Mouse (Mus musculus): Measurements from ENCODE around the gene Klhl40. TPM values are rescaled to one million over a fixed set of nuclear protein-coding genes. Genes with fewer than 3 reads are reported as not detected.

The Klhl40 gene
- polyA plus RNA-seq, 1 experiment: not detected

DNA sequence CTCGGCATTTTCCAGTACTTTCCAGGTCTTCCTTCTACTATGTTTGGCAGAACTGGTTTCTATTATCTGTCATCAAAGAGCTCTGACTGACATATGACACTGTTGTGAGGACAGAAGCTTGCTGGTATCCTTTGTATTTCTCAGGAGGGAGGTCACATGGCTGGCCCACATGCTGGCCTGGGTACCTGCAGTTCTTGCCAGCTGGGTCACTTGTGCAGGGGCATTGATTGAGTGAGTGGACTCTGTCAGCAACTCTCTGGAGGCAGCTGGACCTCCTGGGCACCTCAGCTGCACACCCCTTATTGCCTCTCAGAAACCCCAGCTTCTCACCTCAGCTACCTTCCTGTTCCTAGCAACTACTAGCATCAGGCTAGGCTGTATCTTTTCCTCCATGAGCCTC lies 30.1 kb downstream of the Klhl40 start:
- TF ChIP-seq GATA1 (IDR thresholded peaks at IDR 0.05; ENCODE audit: low read length): no peak

DNA sequence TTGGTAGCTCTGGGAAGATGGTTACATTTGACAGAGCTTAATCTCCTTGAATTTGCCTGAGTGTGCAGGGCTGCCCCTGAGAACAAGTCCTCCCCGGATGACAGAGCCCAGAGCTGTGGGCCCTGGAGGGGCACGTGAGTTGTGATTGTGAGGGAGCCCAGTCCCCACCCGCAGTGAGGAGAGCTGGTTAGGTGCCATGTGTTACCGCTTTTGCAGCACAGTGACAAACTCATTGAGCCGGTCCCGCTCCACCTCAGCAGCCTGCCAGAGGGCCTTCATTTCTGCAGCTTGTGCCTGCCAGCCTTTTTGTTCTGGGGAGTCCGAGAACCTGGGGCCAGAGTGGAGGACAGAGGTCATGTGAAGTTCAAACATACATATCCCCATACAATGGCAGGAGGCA lies 30.5 kb downstream of the Klhl40 start:
- TF ChIP-seq GATA1 (IDR thresholded peaks at IDR 0.05; ENCODE audit: low read length): no peak

DNA sequence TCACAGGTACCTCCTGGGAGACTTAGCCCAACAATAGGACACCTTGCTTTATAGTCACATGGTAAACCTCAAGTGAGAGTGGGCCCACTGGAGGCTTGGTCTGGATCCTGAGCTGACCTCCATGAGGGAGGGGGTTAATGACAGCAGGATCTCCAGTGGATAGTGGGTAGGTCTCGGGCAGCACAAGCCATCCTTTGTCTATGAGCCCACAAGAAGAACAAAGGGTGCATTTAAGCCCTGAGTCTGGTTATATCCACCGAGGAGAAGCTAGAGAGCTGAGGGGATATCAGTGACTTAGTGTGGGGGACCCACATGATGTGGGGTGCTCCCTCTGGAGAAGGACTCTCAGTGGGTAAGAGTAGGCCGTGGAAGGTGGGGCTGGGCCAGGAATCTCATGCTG lies 31.1 kb downstream of the Klhl40 start:
- TF ChIP-seq GATA1 (IDR thresholded peaks at IDR 0.05; ENCODE audit: low read length): no peak

DNA sequence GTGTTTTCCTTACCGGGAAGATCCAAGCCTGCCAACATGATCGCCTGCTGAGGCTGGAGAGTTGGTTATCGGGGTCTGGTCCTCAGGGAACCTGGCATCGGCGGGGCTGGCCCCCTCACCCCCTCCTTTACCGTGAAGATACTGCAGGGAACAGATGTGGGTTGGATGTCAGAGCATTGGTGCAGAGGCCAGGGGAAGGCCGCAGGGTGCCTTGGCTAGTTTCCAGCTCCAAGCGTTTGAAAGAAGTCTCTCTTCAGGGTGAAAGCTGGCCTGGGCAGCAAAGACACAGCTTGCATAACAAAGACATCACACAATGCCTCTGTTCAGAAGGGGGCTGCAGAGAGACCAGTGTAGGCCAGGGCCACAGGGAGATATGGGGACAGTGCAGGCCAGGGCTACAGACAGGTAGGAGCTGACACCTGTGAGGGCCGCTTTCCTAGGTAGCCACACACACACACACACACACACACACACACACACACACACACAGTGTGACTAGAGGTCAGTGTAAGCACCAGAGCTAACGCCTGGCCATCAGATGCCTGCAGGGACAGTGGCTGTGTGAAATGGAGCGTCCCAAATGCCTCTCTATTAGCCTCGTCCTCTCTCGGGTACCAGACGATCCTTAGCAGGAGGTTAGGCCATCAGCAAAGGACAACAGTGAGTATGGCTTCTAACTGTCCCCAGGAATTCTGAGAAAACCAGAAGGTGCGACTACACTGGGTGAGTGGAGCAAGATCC lies 32.8 kb downstream of the Klhl40 start:
- TF ChIP-seq GATA1 (IDR thresholded peaks at IDR 0.05; ENCODE audit: low read length): no peak

DNA sequence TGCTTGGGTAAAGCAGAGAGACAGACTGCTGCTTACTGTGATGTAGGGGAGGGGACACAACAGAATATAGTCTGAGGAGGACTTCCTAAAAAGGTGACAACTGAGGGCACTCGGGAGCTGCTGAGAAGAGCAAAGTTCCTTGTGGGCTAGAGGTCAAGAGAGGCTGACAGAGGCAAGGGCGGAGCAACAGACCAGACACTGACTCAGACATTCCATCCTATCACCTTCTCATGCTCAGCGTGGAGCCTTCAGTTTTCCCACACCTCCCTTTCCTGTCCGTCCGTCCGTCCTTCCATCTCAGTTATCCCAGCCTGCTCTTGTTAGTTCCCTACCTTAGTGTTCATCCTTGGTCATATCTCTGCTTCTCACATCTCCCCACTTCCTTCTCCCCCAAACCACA lies 37.8 kb downstream of the Klhl40 start:
- TF ChIP-seq GATA1 (IDR thresholded peaks at IDR 0.05; ENCODE audit: low read length): no peak

DNA sequence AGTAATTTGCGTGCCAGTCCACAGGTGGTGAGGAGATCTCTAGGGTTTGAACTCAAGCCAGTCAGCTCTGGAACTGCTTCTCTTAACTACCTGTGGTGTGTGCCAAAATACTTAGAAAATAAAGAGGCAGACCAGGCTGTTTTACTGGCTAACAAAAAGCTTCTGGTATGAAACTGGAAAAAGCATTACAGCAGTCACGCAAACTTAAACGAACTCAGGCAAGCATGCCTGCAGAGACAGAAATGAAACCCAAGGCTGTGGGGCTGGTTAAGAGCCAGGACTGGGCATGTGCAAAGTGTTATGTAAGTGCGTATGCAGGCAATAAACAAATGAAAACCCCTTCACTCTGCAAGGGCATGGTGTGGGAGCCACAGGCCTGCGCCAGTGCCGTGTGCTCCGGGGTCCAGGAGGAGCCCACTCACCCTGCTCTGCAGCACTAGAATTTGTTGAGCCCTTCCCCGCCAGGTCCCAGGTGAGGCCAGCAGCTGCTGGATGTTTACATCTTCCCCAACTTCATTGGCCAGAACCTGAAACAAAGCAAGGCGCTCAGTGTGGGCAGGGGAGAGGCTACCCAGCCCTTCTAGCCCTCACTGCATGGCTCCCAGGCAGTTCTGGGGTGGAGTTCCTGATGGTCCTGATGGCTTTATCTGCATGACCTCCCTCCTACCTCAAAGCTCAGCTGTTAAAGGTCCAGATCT lies 41.8 kb downstream of the Klhl40 start:
- TF ChIP-seq GATA1 (IDR thresholded peaks at IDR 0.05; ENCODE audit: low read length): no peak

DNA sequence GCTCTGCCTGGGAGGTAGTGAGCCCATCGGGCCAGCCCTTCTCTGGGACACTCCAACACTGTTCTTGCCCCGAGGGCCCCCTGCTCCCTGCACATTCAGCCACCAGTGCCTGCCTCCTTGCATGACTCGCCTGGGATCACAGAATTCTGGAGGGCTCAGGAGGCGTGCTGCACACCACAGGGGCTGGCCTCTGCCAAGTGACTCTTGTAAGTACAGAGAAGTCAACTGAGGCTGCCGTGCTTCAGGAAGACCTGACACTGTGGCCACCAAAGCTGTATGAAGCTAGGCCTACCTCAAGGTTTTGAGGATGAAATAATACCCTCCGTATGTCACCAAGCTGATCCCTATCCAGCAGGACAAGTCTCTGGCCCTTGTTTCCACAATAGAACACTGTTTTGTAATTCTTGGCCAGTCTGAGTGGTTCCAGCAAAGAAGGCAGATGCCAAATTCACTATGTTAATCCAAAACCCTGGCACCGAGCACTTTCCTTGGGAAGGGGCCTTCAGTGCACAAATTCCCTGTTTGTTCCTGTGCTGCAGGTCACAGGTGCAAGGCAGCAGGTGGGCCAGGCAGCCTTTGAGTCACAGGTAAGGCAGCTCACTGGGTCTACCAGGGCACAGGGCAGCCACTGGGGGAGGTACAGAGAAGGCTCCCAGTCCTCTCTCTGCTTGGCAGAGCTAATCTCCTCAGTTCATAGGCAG lies 42.5 kb downstream of the Klhl40 start:
- no peak for TF ChIP-seq GATA1 (IDR thresholded peaks at IDR 0.05; ENCODE audit: low read length)

DNA sequence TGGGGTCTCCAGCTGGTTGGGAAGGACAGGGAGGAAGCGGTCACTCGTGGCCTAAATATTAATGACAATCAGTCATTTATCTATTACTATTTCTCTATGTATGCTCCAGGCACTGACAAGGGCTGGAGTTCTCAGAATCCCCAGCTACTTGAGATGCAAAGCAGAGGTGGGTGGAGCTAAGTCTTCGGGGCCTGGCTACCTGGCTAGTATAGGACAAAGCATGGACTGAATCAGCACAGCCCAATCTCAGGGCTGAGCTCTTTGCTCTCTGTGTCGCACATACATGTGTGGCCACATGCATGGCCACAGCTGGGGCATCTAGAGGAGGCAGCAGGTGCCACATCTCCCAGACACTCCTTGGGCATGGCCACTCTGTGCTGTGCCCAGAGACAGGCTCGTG lies 43.4 kb downstream of the Klhl40 start:
- no peak for TF ChIP-seq GATA1 (IDR thresholded peaks at IDR 0.05; ENCODE audit: low read length)

DNA sequence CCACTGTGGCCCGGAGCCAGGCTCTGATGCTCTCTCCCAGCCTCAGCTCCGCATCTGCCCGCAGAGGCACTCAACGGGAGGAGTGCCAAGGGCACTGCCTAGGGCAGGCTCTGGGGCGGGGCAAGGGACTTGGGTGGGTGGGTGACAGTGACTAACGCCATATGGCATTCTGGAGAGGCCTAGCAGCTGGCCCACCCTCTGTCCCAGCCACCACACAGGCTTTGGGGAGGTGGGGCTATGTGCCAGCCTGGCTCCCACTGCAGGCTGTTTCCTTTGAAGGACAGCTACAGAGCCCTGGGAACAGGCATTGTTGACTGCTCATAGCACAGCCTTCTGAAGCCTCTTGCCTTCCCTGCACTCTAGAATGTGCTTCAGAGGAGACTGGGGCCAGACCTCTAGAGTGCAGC lies 45.2 kb downstream of the Klhl40 start:
- TF ChIP-seq GATA1 (IDR thresholded peaks at IDR 0.05; ENCODE audit: low read length): no peak

DNA sequence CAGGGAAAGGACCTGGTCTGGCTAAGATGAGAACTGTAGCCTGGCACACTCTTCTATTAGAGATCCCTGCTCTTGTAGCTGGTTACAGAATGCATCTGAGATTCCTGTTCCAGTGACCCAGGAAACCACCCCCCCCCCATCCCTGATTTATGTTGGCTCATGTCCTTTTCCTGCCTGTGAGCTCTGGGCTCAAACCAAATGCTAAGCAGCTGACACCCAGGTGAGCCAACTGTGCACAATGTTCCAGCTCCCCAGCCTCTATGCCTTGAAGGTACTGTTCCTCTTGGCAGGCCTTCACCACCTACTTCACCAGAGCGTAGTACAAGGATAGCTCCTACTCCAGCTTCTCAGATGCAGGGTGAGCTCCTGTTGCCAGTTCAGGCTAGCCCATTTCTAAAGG lies 45.6 kb downstream of the Klhl40 start:
- no peak for TF ChIP-seq GATA1 (IDR thresholded peaks at IDR 0.05; ENCODE audit: low read length)

DNA sequence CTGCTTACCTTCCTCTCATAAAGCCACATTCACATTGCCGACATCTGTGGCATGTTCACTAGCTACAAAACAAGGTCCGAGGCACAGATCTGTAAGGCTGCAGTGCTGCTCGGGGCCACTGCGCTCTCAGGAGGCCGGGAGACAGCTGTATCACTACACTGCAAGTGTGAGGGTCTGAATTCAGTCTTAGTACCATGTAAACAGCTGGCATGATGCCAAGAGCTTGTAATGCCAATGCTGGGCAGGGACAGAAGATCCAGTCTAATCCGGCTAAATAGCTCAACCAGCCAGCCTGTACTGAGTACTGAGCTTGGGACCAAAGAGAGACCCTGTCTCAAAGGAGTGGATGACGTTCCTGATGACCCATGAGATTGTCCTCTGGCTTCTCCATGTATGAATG lies 46.6 kb downstream of the Klhl40 start:
- no peak for TF ChIP-seq GATA1 (IDR thresholded peaks at IDR 0.05; ENCODE audit: low read length)

DNA sequence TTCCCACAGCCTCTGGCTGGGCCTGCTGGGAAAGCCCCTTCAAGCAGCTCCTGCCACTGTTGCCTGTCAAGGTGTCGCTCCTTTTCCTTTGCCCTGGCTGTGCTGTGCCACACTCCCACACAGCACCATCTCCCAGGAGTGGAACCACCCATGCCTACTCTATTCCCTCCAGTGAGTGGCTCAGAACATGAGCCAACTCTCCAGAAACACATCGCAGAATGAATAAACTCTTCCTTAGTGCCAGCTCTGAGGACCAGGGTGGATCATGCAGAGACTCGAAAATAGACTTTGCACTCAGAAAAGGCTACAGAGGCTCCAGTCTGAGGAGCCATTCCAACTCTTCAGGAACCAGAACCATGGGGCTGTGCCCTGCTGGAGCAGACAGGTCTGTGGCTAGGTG lies 48.9 kb downstream of the Klhl40 start:
- TF ChIP-seq GATA1 (IDR thresholded peaks at IDR 0.05; ENCODE audit: low read length): no peak

DNA sequence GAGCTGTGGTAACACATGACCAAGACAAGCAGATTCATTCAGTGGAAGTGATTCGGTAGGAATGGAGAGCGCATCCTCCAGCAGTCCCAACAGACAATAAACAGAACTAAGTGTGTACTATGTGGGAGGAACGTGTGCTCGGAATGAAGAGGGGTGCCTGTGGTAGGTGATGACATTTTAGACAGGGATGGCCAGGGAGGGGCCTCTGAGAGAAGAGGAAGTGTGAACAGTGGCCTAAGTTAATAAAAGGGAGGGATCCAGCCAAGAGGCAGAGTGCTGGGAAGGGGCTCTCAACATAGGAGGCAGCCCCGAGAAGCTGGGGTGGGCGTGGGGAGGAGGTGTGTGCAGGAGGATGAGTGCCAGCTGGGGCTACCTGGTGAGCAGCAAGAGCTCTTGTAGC lies 50.9 kb downstream of the Klhl40 start:
- no peak for TF ChIP-seq GATA1 (IDR thresholded peaks at IDR 0.05; ENCODE audit: low read length)

DNA sequence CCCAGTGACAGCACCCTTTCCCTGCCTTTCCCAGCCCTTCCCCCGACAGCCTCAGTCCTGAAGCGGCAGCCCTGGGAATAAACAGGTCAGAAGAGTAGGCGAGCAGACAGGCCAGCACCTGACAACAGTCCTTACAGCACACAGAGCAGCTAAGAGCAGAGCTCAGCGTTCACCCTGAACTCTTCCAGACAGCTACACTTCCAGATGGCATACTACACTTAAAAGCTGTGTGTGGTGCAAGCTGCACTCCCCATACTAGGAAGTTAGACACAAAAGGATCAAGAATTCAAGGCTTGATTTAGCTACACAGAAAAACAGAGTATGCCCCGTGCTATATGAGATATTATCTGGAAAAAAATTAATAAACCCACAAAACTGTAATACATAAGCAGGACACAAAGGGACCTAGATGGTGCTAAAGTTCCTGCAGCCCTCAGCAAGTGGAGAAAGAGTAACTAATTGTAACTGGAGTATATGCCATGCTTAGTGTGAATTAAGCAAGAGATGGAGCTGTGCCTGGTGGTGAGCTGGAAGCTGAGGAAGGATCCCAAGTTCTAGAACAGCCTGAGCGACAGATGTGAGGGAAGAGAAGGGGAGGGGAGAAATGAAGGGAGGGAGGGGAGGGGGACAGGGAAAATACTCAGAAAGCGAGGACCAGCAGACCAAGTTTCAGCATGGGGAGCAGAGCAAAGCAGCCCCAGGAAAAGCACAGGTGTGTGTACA lies 52.0 kb downstream of the Klhl40 start:
- TF ChIP-seq GATA1 (IDR thresholded peaks at IDR 0.05; ENCODE audit: low read length): no peak

DNA sequence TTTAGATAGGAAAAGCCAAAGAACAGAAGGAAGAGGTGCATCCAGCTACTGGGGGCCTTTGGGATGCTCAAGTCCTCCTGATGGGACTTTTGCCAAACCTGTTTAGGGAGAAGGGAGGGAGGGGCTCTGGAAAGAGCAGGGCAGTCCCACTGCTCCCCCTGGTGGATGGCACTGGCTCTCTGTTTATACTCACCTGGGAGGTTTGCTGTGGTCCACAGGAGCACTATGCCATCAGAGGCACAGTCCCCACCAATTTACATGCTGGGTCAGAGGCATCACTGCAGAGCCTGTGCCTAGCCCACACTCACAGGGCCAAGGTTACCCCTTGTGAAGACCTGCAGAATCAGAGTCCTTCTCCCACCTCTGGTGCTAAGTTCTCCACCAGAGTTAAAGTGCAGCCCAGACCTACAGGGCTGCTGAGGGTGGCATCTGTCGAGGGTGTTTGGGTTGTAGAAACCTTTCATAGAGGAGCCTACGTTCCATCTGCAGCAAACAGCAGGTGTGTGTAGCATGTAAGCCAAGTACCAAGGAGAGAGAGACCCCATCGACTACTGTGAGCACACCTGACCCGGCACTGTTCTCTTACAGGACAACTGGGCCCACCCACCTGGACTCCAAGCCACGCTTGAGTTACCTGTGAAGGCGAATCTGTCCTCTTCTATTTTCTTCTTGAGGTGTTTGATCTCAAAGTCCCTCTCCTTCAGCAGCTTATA lies 53.0 kb downstream of the Klhl40 start:
- no peak for TF ChIP-seq GATA1 (IDR thresholded peaks at IDR 0.05; ENCODE audit: low read length)
